Mouse (Mus musculus) liver, embryonic 11.5 days (tissue): ENCODE data around the gene Epor. TPM values are rescaled to one million over a fixed set of nuclear protein-coding genes. Genes with fewer than 3 reads are reported as not detected.
A peak's percentile ranks its signal among the peaks of the same experiment; 100 is the strongest.

Experiments used
- ATAC-seq: fragments of 200-750 bp; cut with Nextera tagmentation; replicated peaks from 2 replicates; pipeline ENCODE4 v1.8.0; 2017; ENCODE audit warnings: moderate number of reproducible peaks, mild to moderate bottlenecking, moderate TSS enrichment, moderate library complexity; ENCODE audit not compliant: low FRiP score
- DNase-seq: peaks from one replicate; pipeline ENCODE4 v3.0.0-alpha.2; 2017; ENCODE audit warnings: low spot score
- H3K27ac ChIP-seq: fragments of 300-500 bp; sonication (generic); 2 replicates; pipeline ENCODE4 v1.5.1; 2014; ENCODE audit warnings: mild to moderate bottlenecking, low read depth, low read length, control low read depth
- H3K27me3 ChIP-seq: fragments of 300-500 bp; sonication (generic); replicated peaks from 2 replicates; pipeline ENCODE4 v1.6.1; 2014; ENCODE audit warnings: low read length, mixed read lengths; ENCODE audit not compliant: control insufficient read depth, insufficient read depth
- H3K36me3 ChIP-seq: fragments of 300-500 bp; sonication (generic); 2 replicates; pipeline ENCODE4 v1.6.1; 2014; ENCODE audit warnings: mild to moderate bottlenecking, low read length, moderate library complexity, mixed read lengths; ENCODE audit not compliant: control insufficient read depth, insufficient read depth
- H3K4me1 ChIP-seq: fragments of 300-500 bp; sonication (generic); replicated peaks from 2 replicates; pipeline ENCODE4 v1.6.1; 2014; ENCODE audit warnings: low read length, mixed read lengths; ENCODE audit not compliant: control insufficient read depth, insufficient read depth
- H3K4me2 ChIP-seq: fragments of 300-500 bp; sonication (generic); 2 replicates; pipeline ENCODE4 v1.6.1; 2014; ENCODE audit warnings: mild to moderate bottlenecking, control low read depth, moderate library complexity
- H3K4me3 ChIP-seq: fragments of 300-500 bp; sonication (generic); 2 replicates; pipeline ENCODE4 v1.5.1; 2014; ENCODE audit warnings: low read depth, low read length, control low read depth
- H3K9ac ChIP-seq: fragments of 300-500 bp; sonication (generic); 2 replicates; pipeline ENCODE4 v1.6.1; 2014; ENCODE audit warnings: low read depth, low read length, control low read depth
- H3K9me3 ChIP-seq: fragments of 300-500 bp; sonication (generic); 2 replicates; pipeline ENCODE4 v1.6.1; 2016; ENCODE audit warnings: low read length, inconsistent platforms, mixed read lengths; ENCODE audit not compliant: control insufficient read depth
- WGBS: fragments of 180-500 bp; shearing (Covaris S2); extraction: QIAGEN DNeasy Blood & Tissue Kit; methylation state at CpG from one replicate; pipeline ENCODE4 v1.1.7; 2014; 5-methylcytosine and 5-hydroxymethylcytosine counted together
- polyA plus RNA-seq: library from polyadenylated mRNA; unstranded; fragments of >200 nt; fragmentation: Nextera tagmentation; extraction: Ambion mirVana; gene quantifications from 2 replicates; pipeline ENCODE4 v1.2.1, GENCODE M21; 2014

Epor gene
- polyA plus RNA-seq, 1 experiment from 2014 or later: 131 TPM

DNA sequence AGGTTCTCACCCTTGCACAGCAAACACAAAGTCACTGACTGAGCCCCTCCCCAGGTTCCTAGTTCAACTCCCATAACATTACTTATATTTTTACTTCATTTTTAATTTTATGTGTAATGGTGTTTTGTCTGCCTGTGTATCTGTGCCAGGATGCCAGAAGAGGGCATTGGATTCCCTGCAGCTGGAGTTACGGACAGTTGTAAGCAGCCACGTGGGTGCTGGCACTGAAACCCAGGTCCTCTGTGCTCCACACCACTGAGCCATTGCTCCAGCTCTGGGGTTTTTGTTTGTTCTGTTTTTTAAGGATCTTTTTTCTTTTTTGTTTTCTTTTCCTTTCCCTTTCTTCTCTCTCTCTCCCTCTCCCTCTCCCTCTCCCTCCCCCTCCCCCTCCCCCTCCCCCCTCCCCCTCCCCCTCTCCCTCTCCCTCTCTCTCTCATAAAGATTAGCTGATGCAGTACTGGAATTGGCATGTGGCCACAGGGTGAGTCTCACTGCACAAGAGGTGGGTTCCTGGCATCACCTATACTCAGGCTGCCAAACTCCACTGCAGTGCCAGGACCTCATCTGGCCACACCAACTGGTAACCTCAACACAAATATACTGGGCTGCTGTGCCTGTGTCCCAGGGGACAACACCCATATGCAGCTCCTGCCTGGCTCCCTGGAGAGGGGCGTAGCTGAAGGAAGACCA is 33.0 kb upstream of the Epor start:
- Histone ChIP-seq H3K4me3 (no peak overlapping the region), H3K9ac (no peak overlapping the region), H3K27me3 (peaks cover 35% of the 10 kb centered on the region), H3K4me2 (no peak overlapping the region), H3K36me3 (no peaks in the 10 kb centered on the region), H3K9me3 (no peaks in the 10 kb centered on the region; the same call in 1 of the 2 replicates), H3K4me1 (no peaks in the 10 kb centered on the region), H3K27ac (no peak overlapping the region)
- 78% methylated on average over 3 of the region's 3 CpGs for WGBS
- DNase-seq: no peak
- ATAC-seq: no peak

DNA sequence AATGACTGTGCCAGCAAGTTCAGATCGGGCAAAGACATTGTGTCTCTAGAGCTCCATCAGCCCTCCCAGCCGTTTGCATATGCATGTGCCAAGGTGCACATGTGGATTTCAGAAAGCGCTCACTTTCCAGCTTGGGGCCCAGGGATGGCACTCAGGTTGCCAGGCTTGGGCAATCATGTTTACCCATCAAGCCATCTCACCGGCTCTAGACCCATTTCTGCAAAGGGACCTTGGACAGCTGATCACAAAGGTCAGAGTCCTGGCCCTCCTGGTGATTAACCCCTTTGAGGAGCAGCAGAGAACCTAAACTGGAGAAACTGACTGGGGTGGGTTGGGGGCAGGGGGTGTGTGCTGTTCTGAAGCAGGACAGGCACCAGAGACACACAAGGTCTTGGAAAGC is 28.9 kb upstream of the Epor start:
- Histone ChIP-seq H3K9me3 (no peaks in the 10 kb centered on the region; the same call in 1 of the 2 replicates), H3K4me2 (no peak overlapping the region), H3K4me1 (peaks cover 10% of the 10 kb centered on the region; the same call in 1 of the 2 replicates), H3K27ac (no peak overlapping the region), H3K36me3 (no peaks in the 10 kb centered on the region), H3K9ac (no peak overlapping the region), H3K27me3 (peaks cover 69% of the 10 kb centered on the region), H3K4me3 (no peak overlapping the region)
- WGBS: 73% methylated on average over 4 of the region's 4 CpGs
- no peak for ATAC-seq
- no peak for DNase-seq

DNA sequence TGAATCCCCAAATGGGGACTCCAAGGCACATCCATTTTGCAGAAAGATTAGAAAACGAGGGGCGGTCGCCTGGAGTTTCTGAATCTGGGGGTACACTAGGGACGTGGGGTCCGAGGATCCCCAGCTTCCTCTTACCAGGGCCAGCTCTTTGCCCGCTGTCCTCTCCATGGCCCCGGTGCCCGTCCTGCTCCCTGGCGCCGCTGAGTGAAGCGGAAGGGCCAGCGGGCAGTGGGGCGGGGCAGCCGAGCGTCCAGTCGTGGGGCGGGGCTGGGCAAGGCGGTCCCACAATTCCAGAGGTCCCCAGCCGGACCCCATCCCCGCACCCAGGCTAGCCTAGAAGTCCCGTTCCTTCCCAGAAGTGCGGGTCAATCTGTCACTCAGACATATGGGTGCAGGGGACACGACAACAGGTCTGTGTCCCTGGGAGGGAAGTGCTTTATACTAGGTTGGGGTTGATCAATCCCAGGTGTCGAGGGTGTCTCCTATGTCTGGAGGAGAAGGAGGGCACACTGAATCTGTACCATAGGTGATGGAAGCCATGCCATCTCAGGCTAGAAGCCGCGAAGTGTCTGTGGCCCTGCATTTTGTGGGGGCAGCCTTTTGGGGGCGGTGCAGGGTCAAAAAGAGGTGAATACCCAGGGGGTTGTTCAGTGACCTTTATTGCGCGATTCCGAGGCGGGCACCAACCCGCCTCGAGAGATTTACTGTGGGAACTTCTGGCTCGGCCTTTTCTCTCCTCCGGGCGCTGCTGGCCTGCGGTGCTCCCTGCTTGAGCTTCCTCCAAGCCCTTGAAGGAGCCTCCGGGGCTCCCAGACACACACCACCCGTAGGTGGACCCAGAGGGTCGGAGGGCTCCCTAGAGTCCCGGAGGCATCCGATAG is 26.2 kb upstream of the Epor start, which contains the start of gene Rgl3:
TSS of gene Rgl3 (minus strand) at position 217 of the 881 bp plus-strand sequence.
- Histone ChIP-seq H3K4me3 (peak within 1 kb of the TSS; percentile 49), H3K4me1 (peaks cover 10% of the 10 kb centered on the region; the same call in 1 of the 2 replicates), H3K27me3 (peaks cover 94% of the 10 kb centered on the region), H3K9me3 (no peaks in the 10 kb centered on the region), H3K4me2 (peak within 1 kb of the TSS; percentile 67), H3K27ac (no peak within 1 kb of the TSS), H3K36me3 (no peaks in the 10 kb centered on the region), H3K9ac (no peak within 1 kb of the TSS)
- DNase-seq (no peak), ATAC-seq (no peak)
- WGBS: 3% methylated on average over 42 of the region's 42 CpGs

DNA sequence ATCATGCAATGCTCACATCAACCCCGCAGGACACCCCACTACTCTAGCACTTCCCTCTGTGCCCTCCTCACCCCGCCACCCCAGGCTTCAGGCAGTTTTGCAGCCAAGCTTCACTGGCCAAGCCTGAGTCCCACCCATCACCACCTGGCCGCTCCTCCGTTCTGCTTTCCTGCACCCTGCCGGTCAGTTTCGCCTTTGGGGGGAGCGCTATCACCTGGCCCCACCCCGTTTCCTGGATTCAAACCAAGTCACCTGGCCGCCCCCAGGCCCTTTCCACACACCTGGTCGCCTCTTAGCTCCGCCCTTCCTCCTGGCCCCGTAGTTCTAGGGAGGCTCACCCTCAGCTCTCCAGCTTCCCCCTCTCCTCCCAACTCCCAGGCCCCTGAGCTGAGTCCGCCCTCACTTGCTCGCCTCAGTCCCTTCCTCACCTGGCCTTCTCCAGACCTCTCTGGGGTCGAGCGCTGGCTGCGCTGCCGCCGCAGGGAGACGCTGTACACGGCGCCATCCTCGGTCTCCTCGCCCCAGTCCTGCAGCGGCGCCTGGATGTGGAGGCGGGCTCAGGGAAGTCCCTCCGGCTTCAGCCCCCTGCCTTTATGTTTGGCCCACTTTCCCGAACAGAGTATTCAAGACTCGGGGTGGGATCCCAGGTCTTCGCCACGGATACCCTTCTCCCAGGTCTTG is 25.3 kb upstream of the Epor start:
- H3K27me3 ChIP-seq: peaks cover 95% of the 10 kb centered on the region
- no peak overlapping the region for H3K27ac ChIP-seq
- peak overlapping the region; percentile 49 for H3K4me3 ChIP-seq
- WGBS: 1% methylated on average over 32 of the region's 32 CpGs
- no peak for DNase-seq
- no peak for ATAC-seq
- no peaks in the 10 kb centered on the region for H3K36me3 ChIP-seq
- H3K4me1 ChIP-seq: peaks cover 10% of the 10 kb centered on the region; the same call in 1 of the 2 replicates
- H3K4me2 ChIP-seq: peak overlapping the region; percentile 67
- no peak overlapping the region for H3K9ac ChIP-seq
- H3K9me3 ChIP-seq: no peaks in the 10 kb centered on the region

DNA sequence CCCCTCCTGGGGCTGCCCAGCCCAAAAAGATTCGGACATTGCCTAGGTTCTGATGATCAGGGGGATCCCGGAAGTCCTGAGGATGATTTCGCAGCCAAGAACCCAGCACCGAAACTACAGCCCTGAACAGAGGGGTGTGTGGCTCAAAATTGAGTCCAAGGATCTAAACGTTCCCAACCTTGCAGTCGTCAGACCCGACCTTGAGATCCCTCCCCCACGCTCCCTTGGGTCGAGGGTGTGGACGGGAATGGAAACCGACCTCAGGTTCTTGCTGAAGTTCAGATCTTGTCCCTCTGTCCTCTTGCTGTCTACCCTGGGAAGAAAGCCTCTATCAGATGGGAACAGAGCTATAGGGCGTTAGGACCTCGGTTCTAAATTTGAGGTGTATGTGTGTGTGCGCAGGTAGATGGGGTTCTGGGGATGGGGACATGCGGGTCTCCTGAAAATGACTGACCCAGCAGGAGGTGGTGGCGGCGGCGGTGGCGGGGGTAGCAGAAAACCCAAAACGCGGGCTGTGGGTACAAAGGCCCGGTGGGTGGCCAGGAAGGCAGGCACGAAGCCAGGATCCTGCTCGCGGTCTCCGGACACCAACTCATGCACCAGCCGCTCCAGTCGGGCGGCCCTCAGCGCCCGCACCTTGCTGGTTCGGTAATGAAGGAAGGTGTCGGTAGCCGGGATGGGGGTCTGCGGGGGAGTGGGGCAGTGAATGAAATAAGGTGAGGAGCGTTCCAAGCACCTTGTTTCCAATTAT is 24.5 kb upstream of the Epor start:
- no peak for ATAC-seq
- Histone ChIP-seq H3K9ac (no peak overlapping the region), H3K27me3 (peaks cover 96% of the 10 kb centered on the region), H3K4me2 (no peak overlapping the region), H3K27ac (no peak overlapping the region), H3K9me3 (no peaks in the 10 kb centered on the region), H3K36me3 (no peaks in the 10 kb centered on the region), H3K4me1 (peaks cover 10% of the 10 kb centered on the region; the same call in 1 of the 2 replicates), H3K4me3 (no peak overlapping the region)
- WGBS: 7% methylated on average over 36 of the region's 36 CpGs
- no peak for DNase-seq

DNA sequence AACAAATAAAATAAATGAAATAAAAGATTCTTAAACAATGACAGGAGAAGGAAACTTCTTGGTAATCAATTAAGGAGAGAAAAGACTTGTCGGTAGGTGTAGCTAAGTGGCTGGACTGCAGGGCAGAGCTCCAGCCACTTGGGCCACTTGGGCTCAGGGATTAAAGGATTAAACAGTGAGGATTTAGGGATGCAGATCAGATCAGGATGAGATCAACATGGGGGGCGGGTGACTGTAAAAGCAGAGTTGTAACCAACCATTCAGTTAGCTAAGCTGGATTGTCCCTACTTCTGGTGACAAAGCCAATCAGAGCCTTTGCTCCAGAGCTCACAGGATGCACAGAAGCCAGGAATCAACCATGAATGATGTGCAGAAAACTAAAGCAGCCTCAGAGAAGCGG is 20.6 kb upstream of the Epor start:
- H3K4me2 ChIP-seq: no peak overlapping the region
- no peak overlapping the region for H3K9ac ChIP-seq
- H3K4me3 ChIP-seq: no peak overlapping the region
- no peak overlapping the region for H3K27ac ChIP-seq
- 0 out of 2 replicates have a peak, but pooled peaks cover 3% of the 10 kb centered on the region for H3K9me3 ChIP-seq
- WGBS: 15% methylated on average over 3 of the region's 3 CpGs
- H3K4me1 ChIP-seq: no peaks in the 10 kb centered on the region; the same call in 1 of the 2 replicates
- H3K36me3 ChIP-seq: no peaks in the 10 kb centered on the region
- ATAC-seq: no peak
- peaks cover 89% of the 10 kb centered on the region for H3K27me3 ChIP-seq
- no peak for DNase-seq

DNA sequence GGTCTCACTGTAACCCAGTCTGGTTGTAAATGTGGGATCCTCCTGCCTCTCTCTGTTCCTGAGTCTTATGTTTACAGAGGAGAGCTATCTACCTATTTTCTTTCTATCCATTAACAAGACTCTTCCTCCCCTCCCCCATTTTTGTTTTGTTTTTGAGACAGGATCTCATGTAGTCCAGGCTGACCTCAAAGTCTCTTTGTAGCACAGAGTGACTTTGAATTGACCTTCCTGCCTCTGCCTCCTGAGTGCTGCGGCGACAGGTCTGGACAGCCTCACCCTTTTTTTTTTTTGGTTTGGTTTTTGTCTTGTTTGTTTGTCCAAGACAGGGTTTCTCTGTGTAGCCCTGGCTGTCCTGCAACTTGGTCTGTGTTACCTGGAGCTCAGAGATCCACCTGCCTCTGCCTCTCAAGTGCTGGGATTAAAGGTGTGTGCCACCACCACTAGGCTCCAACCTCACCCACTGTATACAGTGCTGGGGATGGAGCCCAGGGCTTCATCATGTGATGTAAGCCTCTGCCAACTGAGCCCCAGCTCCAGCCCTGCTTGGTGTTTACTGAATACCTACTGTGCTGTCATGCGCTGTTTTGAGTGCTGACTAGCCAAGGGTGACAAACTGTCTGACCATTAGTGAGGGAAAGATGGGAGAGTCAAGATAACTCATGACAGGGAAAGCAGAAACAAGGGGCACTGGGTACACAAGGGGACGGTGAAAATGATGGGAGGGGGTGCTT is 15.3 kb upstream of the Epor start:
- H3K36me3 ChIP-seq: no peaks in the 10 kb centered on the region
- ATAC-seq: no peak
- H3K9ac ChIP-seq: no peak overlapping the region
- H3K4me1 ChIP-seq: no peaks in the 10 kb centered on the region
- 87% methylated on average over 4 of the region's 4 CpGs for WGBS
- peaks cover 40% of the 10 kb centered on the region for H3K27me3 ChIP-seq
- H3K9me3 ChIP-seq: 0 out of 2 replicates have a peak, but pooled peaks cover 3% of the 10 kb centered on the region
- H3K4me2 ChIP-seq: no peak overlapping the region
- no peak overlapping the region for H3K4me3 ChIP-seq
- no peak for DNase-seq
- no peak overlapping the region for H3K27ac ChIP-seq
